Mouse (Mus musculus) liver, embryonic 14.5 days (tissue): ENCODE results near the gene Tex13c2.

Experiments used
- CTCF ChIP-seq: IDR thresholded peaks from 2 replicates; pipeline ENCODE4 v1.5.1; 2016; ENCODE audit warnings: antibody characterized with exemption, low read depth, control low read depth
- EP300 ChIP-seq: IDR thresholded peaks from 2 replicates; pipeline ENCODE4 v1.6.1; 2016; ENCODE audit warnings: antibody characterized with exemption, low read depth

DNA sequence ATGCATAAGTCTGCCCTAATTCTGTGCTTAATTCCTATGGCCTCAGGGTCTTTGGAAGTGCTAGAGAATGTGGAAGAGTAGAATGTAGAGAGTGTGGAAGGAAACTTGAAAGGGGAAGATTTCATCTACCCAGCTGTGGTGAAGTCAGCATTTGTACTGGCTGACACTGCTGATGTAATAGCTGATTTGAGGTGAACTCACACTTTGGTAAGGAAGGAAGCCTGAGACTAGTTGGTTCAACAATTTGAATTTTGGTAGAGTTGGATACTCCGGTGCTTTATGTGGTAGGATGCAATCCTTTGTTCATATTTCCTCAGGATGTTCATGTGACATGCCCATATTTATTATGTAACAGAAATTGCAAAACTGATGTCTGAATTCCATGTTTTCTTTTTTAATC is 36.5 kb upstream of the Tex13c2 start:
- TF ChIP-seq CTCF (no peak), EP300 (no peak)
